Mouse (Mus musculus): ENCODE data around the gene Lin37. TPM values are rescaled to one million over a fixed set of nuclear protein-coding genes. Genes with fewer than 3 reads are reported as not detected.

Gene Lin37
- polyA plus RNA-seq, 1 experiment from 2014 or later: 55.0 TPM

GRCm38 (mm10) chr7:30540572-30540971 is 19.1 kb downstream of the Lin37 start:
- Histone ChIP-seq H3K27ac (no peak overlapping the region), H3K36me3 (peaks cover 16% of the 10 kb centered on the region; the same call in 1 of the 2 replicates)

GRCm38 (mm10) chr7:30534633-30535577 is 24.7 kb downstream of the Lin37 start, which contains the start of gene Arhgap33:
Gene Arhgap33 (minus strand): TSS chr7:30535060.
- WGBS: under 1% methylated on average over 70 of the region's 84 CpGs
- peak within 1 kb of the TSS; percentile 36; the same call in 1 of the 2 replicates for H3K27ac ChIP-seq
- H3K36me3 ChIP-seq: peaks cover 19% of the 10 kb centered on the region
- H3K27me3 ChIP-seq (replicated peaks): no peaks in the 10 kb centered on the region
- H3K4me3 ChIP-seq (replicated peaks): peak within 1 kb of the TSS; percentile 72
- H3K4me1 ChIP-seq: peaks cover 15% of the 10 kb centered on the region; the same call in 1 of the 2 replicates
- H3K4me2 ChIP-seq: peak within 1 kb of the TSS; percentile 96
- peak within 1 kb of the TSS; percentile 54 for H3K9ac ChIP-seq
- ATAC-seq (ENCODE audit: insufficient read depth, low FRiP score, low read depth): peak; percentile 96
- H3K9me3 ChIP-seq: no peaks in the 10 kb centered on the region

More at GRCm38 (mm10) chr7:30540572-30540971, 19.1 kb downstream of the Lin37 start:
- Histone ChIP-seq H3K4me3 (replicated peaks) (no peak overlapping the region), H3K9me3 (no peaks in the 10 kb centered on the region), H3K4me1 (0 out of 2 replicates have a peak, but pooled peaks cover under 1% of the 10 kb centered on the region), H3K27me3 (replicated peaks) (no peaks in the 10 kb centered on the region), H3K9ac (no peak overlapping the region), H3K4me2 (no peak overlapping the region)
- ATAC-seq (ENCODE audit: insufficient read depth, low FRiP score, low read depth): no peak
- 88% methylated on average over 7 of the region's 7 CpGs for WGBS

- peak overlapping the region; percentile 72 for H3K4me3 ChIP-seq (replicated peaks)
- 0 out of 2 replicates have a peak overlapping the region, but pooled peaks have one; percentile 36 for H3K27ac ChIP-seq
- WGBS: 8% methylated on average over 26 of the region's 26 CpGs
- peak overlapping the region; percentile 54 for H3K9ac ChIP-seq
- ATAC-seq (ENCODE audit: insufficient read depth, low FRiP score, low read depth): peak; percentile 6; the same call in 1 of the 2 replicates
- H3K4me1 ChIP-seq: peaks cover 15% of the 10 kb centered on the region; the same call in 1 of the 2 replicates
- H3K36me3 ChIP-seq: peaks cover 25% of the 10 kb centered on the region
- H3K9me3 ChIP-seq: no peaks in the 10 kb centered on the region
- no peaks in the 10 kb centered on the region for H3K27me3 ChIP-seq (replicated peaks)
- H3K4me2 ChIP-seq: peak overlapping the region; percentile 96
Measured at GRCm38 (mm10) chr7:30533941-30534632, 25.6 kb downstream of the Lin37 start.

GRCm38 (mm10) chr7:30532931-30533330 is 26.7 kb downstream of the Lin37 start:
- H3K4me2 ChIP-seq: 0 out of 2 replicates have a peak overlapping the region, but pooled peaks have one; percentile 96
- WGBS: 51% methylated on average over 8 of the region's 8 CpGs
- no peaks in the 10 kb centered on the region for H3K27me3 ChIP-seq (replicated peaks)
- H3K9ac ChIP-seq: no peak overlapping the region
- H3K27ac ChIP-seq: no peak overlapping the region
- no peak for ATAC-seq (ENCODE audit: insufficient read depth, low FRiP score, low read depth)
- H3K36me3 ChIP-seq: peaks cover 35% of the 10 kb centered on the region
- H3K9me3 ChIP-seq: no peaks in the 10 kb centered on the region
- peaks cover 15% of the 10 kb centered on the region; the same call in 1 of the 2 replicates for H3K4me1 ChIP-seq
- H3K4me3 ChIP-seq (replicated peaks): no peak overlapping the region

- 73% methylated on average over 9 of the region's 9 CpGs for WGBS
- H3K9ac ChIP-seq: no peak overlapping the region
- no peak overlapping the region for H3K4me2 ChIP-seq
- H3K27ac ChIP-seq: no peak overlapping the region
- peaks cover 40% of the 10 kb centered on the region for H3K36me3 ChIP-seq
- peaks cover 22% of the 10 kb centered on the region; the same call in 1 of the 2 replicates for H3K4me1 ChIP-seq
- ATAC-seq (ENCODE audit: insufficient read depth, low FRiP score, low read depth): no peak
- H3K27me3 ChIP-seq (replicated peaks): no peaks in the 10 kb centered on the region
- no peak overlapping the region for H3K4me3 ChIP-seq (replicated peaks)
- no peaks in the 10 kb centered on the region for H3K9me3 ChIP-seq
Measured at GRCm38 (mm10) chr7:30531291-30531815, 28.3 kb downstream of the Lin37 start.

- 68% methylated on average over 14 of the region's 14 CpGs for WGBS
- Histone ChIP-seq H3K27ac (no peak overlapping the region), H3K4me1 (peaks cover 19% of the 10 kb centered on the region; the same call in 1 of the 2 replicates), H3K27me3 (replicated peaks) (no peaks in the 10 kb centered on the region), H3K36me3 (peaks cover 52% of the 10 kb centered on the region), H3K9ac (no peak overlapping the region), H3K9me3 (no peaks in the 10 kb centered on the region), H3K4me3 (replicated peaks) (no peak overlapping the region), H3K4me2 (no peak overlapping the region)
- ATAC-seq (ENCODE audit: insufficient read depth, low FRiP score, low read depth): no peak
Measured at GRCm38 (mm10) chr7:30526981-30527380, 32.7 kb downstream of the Lin37 start.

GRCm38 (mm10) chr7:30526399-30526798 is 33.2 kb downstream of the Lin37 start:
- Histone ChIP-seq H3K36me3 (peaks cover 48% of the 10 kb centered on the region), H3K4me2 (peak overlapping the region; percentile 37), H3K27me3 (replicated peaks) (no peaks in the 10 kb centered on the region), H3K9ac (no peak overlapping the region), H3K4me1 (peaks cover 16% of the 10 kb centered on the region; the same call in 1 of the 2 replicates), H3K27ac (peak overlapping the region; percentile 26; the same call in 1 of the 2 replicates), H3K4me3 (replicated peaks) (no peak overlapping the region; the same call in 1 of the 2 replicates), H3K9me3 (no peaks in the 10 kb centered on the region)
- WGBS: 32% methylated on average over 17 of the region's 17 CpGs
- ATAC-seq (ENCODE audit: insufficient read depth, low FRiP score, low read depth): no peak

GRCm38 (mm10) chr7:30525954-30526353 is 33.7 kb downstream of the Lin37 start:
- Histone ChIP-seq H3K36me3 (peaks cover 45% of the 10 kb centered on the region), H3K27me3 (replicated peaks) (no peaks in the 10 kb centered on the region), H3K4me1 (peaks cover 14% of the 10 kb centered on the region; the same call in 1 of the 2 replicates), H3K9ac (no peak overlapping the region), H3K4me3 (replicated peaks) (no peak overlapping the region; the same call in 1 of the 2 replicates), H3K4me2 (peak overlapping the region; percentile 37), H3K9me3 (no peaks in the 10 kb centered on the region), H3K27ac (peak overlapping the region; percentile 26; the same call in 1 of the 2 replicates)
- ATAC-seq (ENCODE audit: insufficient read depth, low FRiP score, low read depth): no peak
- WGBS: 30% methylated on average over 10 of the region's 10 CpGs

- Histone ChIP-seq H3K4me1 (peaks cover 14% of the 10 kb centered on the region; the same call in 1 of the 2 replicates), H3K36me3 (peaks cover 34% of the 10 kb centered on the region)
- 86% methylated on average over 6 of the region's 6 CpGs for WGBS
Measured at GRCm38 (mm10) chr7:30524487-30524886, 35.2 kb downstream of the Lin37 start.

GRCm38 (mm10) chr7:30522871-30523270 is 36.8 kb downstream of the Lin37 start:
- peaks cover 14% of the 10 kb centered on the region; the same call in 1 of the 2 replicates for H3K4me1 ChIP-seq
- no peak overlapping the region for H3K27ac ChIP-seq
- no peaks in the 10 kb centered on the region for H3K27me3 ChIP-seq (replicated peaks)
- H3K36me3 ChIP-seq: peaks cover 19% of the 10 kb centered on the region
- H3K4me3 ChIP-seq (replicated peaks): no peak overlapping the region
- no peaks in the 10 kb centered on the region for H3K9me3 ChIP-seq
- no peak overlapping the region for H3K9ac ChIP-seq
- H3K4me2 ChIP-seq: no peak overlapping the region
- 92% methylated on average over 10 of the region's 10 CpGs for WGBS
- no peak for ATAC-seq (ENCODE audit: insufficient read depth, low FRiP score, low read depth)

More at GRCm38 (mm10) chr7:30524487-30524886, 35.2 kb downstream of the Lin37 start:
- no peaks in the 10 kb centered on the region for H3K9me3 ChIP-seq
- H3K27me3 ChIP-seq (replicated peaks): no peaks in the 10 kb centered on the region
- no peak overlapping the region for H3K27ac ChIP-seq
- no peak overlapping the region for H3K4me2 ChIP-seq
- no peak for ATAC-seq (ENCODE audit: insufficient read depth, low FRiP score, low read depth)
- H3K4me3 ChIP-seq (replicated peaks): no peak overlapping the region
- H3K9ac ChIP-seq: no peak overlapping the region

GRCm38 (mm10) chr7:30520856-30521255 is 38.8 kb downstream of the Lin37 start:
- Histone ChIP-seq H3K9me3 (no peaks in the 10 kb centered on the region), H3K4me1 (0 out of 2 replicates have a peak, but pooled peaks cover 1% of the 10 kb centered on the region), H3K4me3 (replicated peaks) (no peak overlapping the region), H3K27me3 (replicated peaks) (no peaks in the 10 kb centered on the region), H3K9ac (no peak overlapping the region), H3K27ac (no peak overlapping the region), H3K36me3 (peaks cover 15% of the 10 kb centered on the region; the same call in 1 of the 2 replicates), H3K4me2 (no peak overlapping the region)
- WGBS: 69% methylated on average over 5 of the region's 5 CpGs
- no peak for ATAC-seq (ENCODE audit: insufficient read depth, low FRiP score, low read depth)

All from stomach, embryonic 15.5 days (tissue).